Mouse (Mus musculus) thymus, adult 2 months (tissue): Measurements from ENCODE around the gene Slc27a1.

Source experiments
- CTCF ChIP-seq: fragments of 200-500 bp; IDR thresholded peaks from 2 replicates; pipeline ENCODE4 v1.5.1; 2012; ENCODE audit warnings: mild to moderate bottlenecking, control low read depth, low read length, moderate library complexity, borderline replicate concordance; ENCODE audit not compliant: control insufficient read depth, poor library complexity, insufficient read depth; ENCODE audit errors: extremely low read depth
- POLR2A ChIP-seq: fragments of 200-500 bp; IDR thresholded peaks from 2 replicates; pipeline ENCODE4 v1.6.1; 2012; ENCODE audit warnings: mild to moderate bottlenecking, low read length, control low read depth, moderate library complexity; ENCODE audit not compliant: control insufficient read depth, poor library complexity, insufficient read depth; ENCODE audit errors: extremely low read depth

GRCm38 (mm10) chr8:71579476-71579875, 10.8 kb downstream of the Slc27a1 start:
- TF ChIP-seq POLR2A (no peak), CTCF (no peak)
